Mouse (Mus musculus) lung, postnatal 36 days (tissue): ENCODE measurements at regions not wholly inside any gene's neighbourhood (a gene's known extent, or its start where the extent isn't known, plus 50 kb on each side); places are given as distances from the start of the nearest gene placed in this dataset.

Experiments used
- DNase-seq: peaks from one replicate; pipeline ENCODE4 v3.0.0; 2022; ENCODE audit warnings: mixed read lengths

- no peak for DNase-seq
Measured at GRCm38 (mm10) chr9:76896347-76896746, 149.2 kb downstream of the Tinag start.

- DNase-seq = no peak
Measured at GRCm38 (mm10) chr9:76881830-76882229, 163.8 kb downstream of the Tinag start.

- DNase-seq = no peak
Measured at GRCm38 (mm10) chr9:76876020-76876419, 169.6 kb downstream of the Tinag start.

- no peak for DNase-seq
Measured at GRCm38 (mm10) chr9:76872418-76872817, 173.2 kb downstream of the Tinag start.

DNA sequence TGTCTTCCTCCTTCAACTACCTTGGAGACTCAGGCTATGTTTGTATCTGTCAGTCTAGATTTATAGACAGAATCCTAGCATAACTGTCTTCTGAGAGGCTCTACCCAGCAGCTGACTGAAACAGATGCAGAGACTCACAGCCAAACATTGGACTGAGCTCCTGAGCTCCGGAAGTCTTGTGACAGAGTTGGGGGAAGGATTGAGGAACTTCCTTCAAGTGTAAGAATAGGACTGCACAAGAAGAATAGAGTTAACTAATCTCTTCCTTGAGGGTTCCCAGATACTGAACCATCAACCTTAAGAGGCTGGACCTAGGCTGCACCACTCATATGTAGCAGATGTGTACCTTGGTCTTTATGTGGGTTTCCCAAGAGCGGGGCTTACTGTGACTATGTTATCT, 176.0 kb downstream of the Tinag start:
- no peak for DNase-seq

- no peak for DNase-seq
Measured at GRCm38 (mm10) chr9:76868633-76869032, 177.0 kb downstream of the Tinag start.

GRCm38 (mm10) chr9:76822173-76822572, 223.4 kb downstream of the Tinag start:
- no peak for DNase-seq

DNA sequence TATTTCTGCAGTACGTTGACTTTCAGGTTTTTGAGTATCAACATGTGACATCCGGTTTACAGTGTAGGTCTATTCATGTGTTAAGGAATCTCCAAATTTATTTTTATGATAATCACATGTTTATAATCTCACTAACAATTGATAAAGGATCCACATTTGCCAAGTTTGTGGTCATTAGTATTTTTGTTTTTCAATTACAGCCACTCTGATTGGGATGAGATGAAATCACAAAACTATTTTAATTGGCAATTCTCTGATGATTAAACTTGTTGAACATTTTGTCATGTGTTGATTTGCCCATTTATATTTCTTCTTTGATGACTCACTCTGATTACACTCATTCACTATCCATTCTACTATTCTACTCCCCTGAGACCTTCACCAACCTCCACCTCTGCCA, 228.0 kb upstream of the Fam83b start:
- DNase-seq = no peak

GRCm38 (mm10) chr9:76788654-76789053, 221.7 kb upstream of the Fam83b start:
- DNase-seq = peak; percentile 34
